Mouse (Mus musculus) heart, adult 2 months (tissue): ENCODE measurements around the gene Slc38a9. TPM values are rescaled to one million over a fixed set of nuclear protein-coding genes. Genes with fewer than 3 reads are reported as not detected.

Source experiments
- DNase-seq, 2 experiments: peaks; one replicate each; pipeline ENCODE4 v3.0.0; 2021
- H3K27ac ChIP-seq: fragments of 200-600 bp; 2 replicates; pipeline ENCODE4 v1.8.1; 2022
- H3K27me3 ChIP-seq: fragments of 200-500 bp; 2 replicates; pipeline ENCODE4 v1.6.1; 2012; ENCODE audit warnings: mild to moderate bottlenecking, low read length, inconsistent platforms, mixed read lengths; ENCODE audit not compliant: control insufficient read depth, insufficient read depth
- H3K36me3 ChIP-seq: fragments of 200-500 bp; 2 replicates; pipeline ENCODE4 v1.6.1; 2012; ENCODE audit warnings: low read length, inconsistent platforms; ENCODE audit not compliant: control insufficient read depth, insufficient read depth
- H3K4me1 ChIP-seq: fragments of 200-500 bp; 2 replicates; pipeline ENCODE4 v1.6.1; 2011; ENCODE audit warnings: low read length; ENCODE audit not compliant: control insufficient read depth, insufficient read depth
- H3K4me3 ChIP-seq: fragments of 200-600 bp; 2 replicates; pipeline ENCODE4 v1.8.1; 2022
- H3K79me2 ChIP-seq: fragments of 200-500 bp; replicated peaks from 2 replicates; pipeline ENCODE4 v1.6.1; 2012; ENCODE audit warnings: mild to moderate bottlenecking, inconsistent platforms, low read length, moderate library complexity, mixed read lengths; ENCODE audit not compliant: control insufficient read depth, insufficient read depth
- H3K9ac ChIP-seq: fragments of 200-500 bp; 2 replicates; pipeline ENCODE4 v1.6.1; 2012; ENCODE audit warnings: low read depth, mild to moderate bottlenecking, control low read depth, inconsistent platforms, low read length, mixed read lengths
- CTCF ChIP-seq: fragments of 200-600 bp; IDR thresholded peaks from 2 replicates; pipeline ENCODE4 v1.8.1; 2022; ENCODE audit warnings: antibody characterized with exemption, mild to moderate bottlenecking, moderate library complexity
- EP300 ChIP-seq: fragments of 200-500 bp; IDR thresholded peaks from 2 replicates; pipeline ENCODE4 v1.6.1; 2011; ENCODE audit warnings: low read depth, low read length, control low read depth; ENCODE audit not compliant: insufficient read depth
- POLR2A ChIP-seq: fragments of 200-500 bp; IDR thresholded peaks from 2 replicates; pipeline ENCODE4 v1.6.1; 2011; ENCODE audit warnings: mild to moderate bottlenecking, low read depth, low read length, control low read depth; ENCODE audit not compliant: insufficient read depth
- WGBS: fragments of 180-500 bp; shearing (Covaris S2); methylation state at CpG from one replicate; pipeline ENCODE4 v1.1.7; 2018; 5-methylcytosine and 5-hydroxymethylcytosine counted together
- intact Hi-C: fragments of 180-260 bp; cut with DNase I; formaldehyde crosslinking; loops from one replicate; pipeline ENCODE4 v1.15.1; 2025
- polyA plus RNA-seq: library from polyadenylated mRNA; depleted of rRNA; stranded (reverse); fragments of >200 nt; gene quantifications from 2 replicates; pipeline ENCODE4 v1.2.3, GENCODE M21; 2012
- total RNA-seq, 2 experiments: library from RNA; stranded (reverse); gene quantifications; 2 replicates each; pipeline ENCODE4 v1.2.3; 2021

The Slc38a9 gene
- total and polyA plus RNA-seq, 3 experiments, result 7.7 to 8.5 (median 8.3) TPM

DNA sequence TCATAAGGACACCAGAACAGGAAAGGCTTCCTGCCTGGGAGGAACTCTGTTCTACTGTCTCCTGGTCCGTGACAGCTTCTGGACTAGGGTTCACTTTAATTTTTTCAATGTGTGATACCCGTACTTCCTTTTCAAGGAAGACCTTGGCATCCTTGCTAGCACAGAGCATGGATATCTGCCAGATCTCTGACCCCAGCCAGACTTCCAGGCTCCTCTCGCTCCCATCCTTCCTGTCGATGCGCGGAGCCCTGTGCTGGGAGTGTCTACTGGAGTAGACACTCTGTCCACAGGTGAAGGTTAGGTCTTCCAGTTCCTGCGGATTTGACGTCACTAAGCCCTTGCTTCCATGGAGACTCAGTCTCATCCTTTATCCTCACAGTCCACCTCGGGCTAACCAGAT, 93.0 kb downstream of the Slc38a9 start:
- H3K79me2 ChIP-seq, result no peaks in the 10 kb centered on the region
- peaks cover 32% of the 10 kb centered on the region for H3K4me1 ChIP-seq
- DNase-seq, result peak in 1 of 2 experiments; percentile 53
- TF ChIP-seq EP300 (0 out of 2 replicates have a peak, but pooled peaks have one; percentile 50), CTCF (no peak)
- no peak overlapping the region for H3K9ac ChIP-seq
- intact Hi-C loops, result loop anchor here (2.0 kb wide), 1 partner anchor 47 kb away; the partner anchor contains the start of gene Plpp1
- 48% methylated on average over 9 of the region's 9 CpGs for WGBS
- peaks cover 8% of the 10 kb centered on the region for H3K36me3 ChIP-seq
- H3K4me3 ChIP-seq, result no peak overlapping the region
- H3K27ac ChIP-seq, result peak overlapping the region; percentile 92
- no peaks in the 10 kb centered on the region for H3K27me3 ChIP-seq

DNA sequence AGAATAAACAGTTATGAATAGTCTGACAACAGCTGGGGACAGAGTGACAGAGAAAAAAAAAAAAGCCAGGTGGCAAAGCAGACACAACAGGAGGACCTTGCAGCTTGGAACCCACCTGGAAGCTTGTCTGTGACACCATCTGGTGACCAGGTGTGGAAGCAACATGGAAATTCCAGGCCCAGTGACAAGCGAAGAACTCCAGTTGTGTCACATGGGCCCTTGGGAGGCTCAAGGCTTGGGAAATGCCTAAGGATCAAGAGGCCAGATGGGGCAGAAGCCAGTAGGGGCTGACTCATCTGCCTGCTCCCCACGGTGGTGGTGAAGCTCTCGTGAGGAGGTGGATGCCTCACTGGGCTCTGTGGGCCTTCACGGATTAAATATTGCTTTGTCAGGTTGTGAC, 94.3 kb downstream of the Slc38a9 start:
- DNase-seq, result peak in 1 of 2 experiments; percentile 58
- intact Hi-C loops, result no loop called here
- WGBS, result 34% methylated on average over 4 of the region's 4 CpGs
- Histone ChIP-seq H3K27me3 (no peaks in the 10 kb centered on the region), H3K36me3 (peaks cover 8% of the 10 kb centered on the region), H3K79me2 (no peaks in the 10 kb centered on the region), H3K27ac (peak overlapping the region; percentile 65), H3K4me1 (peaks cover 33% of the 10 kb centered on the region), H3K4me3 (no peak overlapping the region), H3K9ac (no peak overlapping the region)
- TF ChIP-seq EP300 (no peak), CTCF (0 out of 2 replicates have a peak, but pooled peaks have one; percentile 15), POLR2A (no peak)

DNA sequence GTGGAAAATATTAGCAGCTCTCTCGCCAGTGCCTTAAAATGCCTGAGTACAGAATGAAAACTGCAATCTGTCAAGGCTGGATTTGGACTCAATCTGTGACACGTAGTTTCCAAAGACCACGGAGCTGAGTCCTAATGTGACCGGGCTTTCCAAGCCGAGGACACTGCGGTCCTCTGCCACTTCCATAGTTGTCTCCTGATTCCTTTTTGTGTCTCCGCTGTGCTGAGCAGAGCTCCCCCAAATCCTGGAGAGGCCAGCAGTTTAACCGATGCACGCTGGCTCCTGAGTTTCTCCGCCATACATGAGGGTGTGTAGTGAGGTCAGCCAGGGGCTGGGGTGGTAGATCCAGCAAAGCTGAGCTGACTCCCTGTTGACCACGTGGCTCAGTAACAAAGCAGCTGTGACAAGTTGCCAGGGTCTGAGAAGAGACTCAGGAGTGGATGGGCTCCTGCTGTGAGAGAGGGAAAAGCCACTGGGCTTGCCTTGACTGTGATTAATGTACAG, 95.0 kb downstream of the Slc38a9 start:
- H3K4me3 ChIP-seq, result no peak overlapping the region
- intact Hi-C loops, result no loop called here
- peak overlapping the region; percentile 33 for H3K9ac ChIP-seq
- TF ChIP-seq EP300, result no peak
- TF ChIP-seq CTCF, result no peak
- TF ChIP-seq POLR2A, result no peak
- H3K79me2 ChIP-seq, result no peaks in the 10 kb centered on the region
- H3K36me3 ChIP-seq, result peaks cover 7% of the 10 kb centered on the region
- peak overlapping the region; percentile 77 for H3K27ac ChIP-seq
- H3K27me3 ChIP-seq, result no peaks in the 10 kb centered on the region
- WGBS, result 23% methylated on average over 11 of the region's 11 CpGs
- peak; percentile 66 to 73 for DNase-seq
- H3K4me1 ChIP-seq, result peaks cover 33% of the 10 kb centered on the region

DNA sequence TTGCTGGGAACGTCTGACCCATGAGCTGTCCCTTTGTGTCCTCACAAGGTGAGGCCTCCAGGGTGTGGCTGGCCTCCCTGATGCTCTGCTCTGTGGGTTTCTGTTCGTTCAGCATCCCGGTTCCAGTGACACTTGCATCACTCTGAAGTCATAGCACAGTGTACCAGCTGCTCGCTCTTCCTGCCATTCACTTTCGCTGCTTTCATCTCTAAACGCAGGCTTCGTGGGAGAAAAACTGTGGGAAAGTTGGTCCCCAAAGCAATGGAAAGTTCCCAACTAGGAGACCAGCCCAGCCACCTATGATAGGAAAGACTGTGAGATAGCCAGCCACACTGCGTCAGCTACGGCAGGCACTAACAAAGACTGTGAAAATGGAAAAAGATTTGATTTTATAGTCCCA, 96.8 kb downstream of the Slc38a9 start:
- Histone ChIP-seq H3K36me3 (no peaks in the 10 kb centered on the region; the same call in 1 of the 2 replicates), H3K4me3 (no peak overlapping the region), H3K27me3 (no peaks in the 10 kb centered on the region), H3K9ac (no peak overlapping the region), H3K4me1 (peaks cover 33% of the 10 kb centered on the region), H3K79me2 (no peaks in the 10 kb centered on the region), H3K27ac (peak overlapping the region; percentile 59)
- peak; percentile 16; the same call in 1 of the 2 replicates for TF ChIP-seq EP300
- no peak for TF ChIP-seq POLR2A
- DNase-seq, result no peak
- intact Hi-C loops, result no loop called here
- 64% methylated on average over 9 of the region's 9 CpGs for WGBS

DNA sequence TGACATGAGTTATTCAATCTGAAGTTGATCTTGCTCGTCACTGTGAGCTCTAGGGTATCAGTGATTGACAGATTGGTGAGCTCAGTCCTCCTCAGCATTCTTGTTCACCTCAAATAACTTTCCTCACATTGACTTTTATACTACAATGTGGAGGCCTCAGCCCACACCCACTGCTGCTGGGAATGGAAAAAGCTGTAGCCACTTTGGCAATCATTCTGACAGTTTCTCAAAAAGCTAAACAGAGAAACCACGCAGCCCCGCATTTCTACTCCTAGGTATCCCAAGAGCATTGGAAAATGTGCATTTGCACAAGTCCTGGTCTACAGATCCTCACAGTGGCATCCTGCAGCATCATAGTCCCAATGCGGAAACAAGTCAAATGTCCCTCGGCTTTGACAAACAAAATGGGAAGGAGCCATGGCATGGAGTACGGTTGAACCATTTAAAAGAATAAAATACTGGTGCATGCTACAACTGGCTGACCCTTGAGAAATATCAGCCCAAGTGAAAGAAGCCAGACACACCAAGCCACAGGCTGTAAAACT, 98.1 kb downstream of the Slc38a9 start:
- intact Hi-C loops, result no loop called here
- WGBS, result 79% methylated on average over 6 of the region's 6 CpGs
- DNase-seq, result no peak
- no peak overlapping the region for H3K4me3 ChIP-seq
- no peak for TF ChIP-seq POLR2A
- H3K4me1 ChIP-seq, result peaks cover 36% of the 10 kb centered on the region
- H3K79me2 ChIP-seq, result no peaks in the 10 kb centered on the region
- H3K27me3 ChIP-seq, result no peaks in the 10 kb centered on the region
- H3K9ac ChIP-seq, result no peak overlapping the region
- H3K36me3 ChIP-seq, result peaks cover 7% of the 10 kb centered on the region
- peak overlapping the region; percentile 77 for H3K27ac ChIP-seq

DNA sequence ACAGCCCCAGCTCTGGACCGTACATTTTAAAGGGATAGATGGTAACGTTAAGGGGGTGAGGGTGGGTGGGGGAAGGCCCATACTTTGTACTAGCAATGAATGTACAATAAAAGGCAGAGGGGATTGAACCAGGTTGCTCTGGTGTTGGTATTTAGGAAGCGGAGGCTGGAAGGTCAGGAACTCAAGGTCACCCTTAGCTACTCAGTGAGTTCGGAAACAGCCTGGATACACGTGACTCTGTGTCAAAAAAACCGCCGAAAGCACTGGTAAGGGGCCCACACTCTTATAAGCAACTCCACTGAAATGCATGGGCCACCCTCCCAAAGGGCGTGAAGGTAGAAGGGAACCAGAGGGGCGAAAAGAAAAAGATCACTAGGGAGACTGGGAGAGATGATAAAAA, 98.8 kb downstream of the Slc38a9 start:
- TF ChIP-seq EP300 (no peak), CTCF (no peak), POLR2A (no peak)
- H3K79me2 ChIP-seq, result no peaks in the 10 kb centered on the region
- H3K27ac ChIP-seq, result peak overlapping the region; percentile 77
- no peak for DNase-seq
- no peak overlapping the region for H3K4me3 ChIP-seq
- peaks cover 39% of the 10 kb centered on the region for H3K4me1 ChIP-seq
- no peak overlapping the region for H3K9ac ChIP-seq
- peaks cover 9% of the 10 kb centered on the region for H3K36me3 ChIP-seq
- no peaks in the 10 kb centered on the region for H3K27me3 ChIP-seq
- 90% methylated on average over 9 of the region's 9 CpGs for WGBS
- intact Hi-C loops, result no loop called here
